Mouse (Mus musculus): ENCODE results near the gene Rab3c. TPM values are rescaled to one million over a fixed set of nuclear protein-coding genes. Genes with fewer than 3 reads are reported as not detected.

The Rab3c gene
- polyA plus RNA-seq, 1 experiment, result 61.4 TPM

- 0 out of 2 replicates have a peak overlapping the region, but pooled peaks have one; percentile 19 for H3K27ac ChIP-seq (ENCODE audit: insufficient read depth, low read length)
- H3K4me3 ChIP-seq (ENCODE audit: insufficient read depth, low read length), result no peak overlapping the region
- TF ChIP-seq POLR2A (IDR thresholded peaks at IDR 0.05; ENCODE audit: extremely low read depth, insufficient read depth, low read length) (no peak), CTCF (IDR thresholded peaks at IDR 0.05; ENCODE audit: extremely low read depth, insufficient read depth, low read length) (no peak)
- H3K4me1 ChIP-seq (ENCODE audit: control insufficient read depth, insufficient read depth, low read length), result no peaks in the 10 kb centered on the region; the same call in 1 of the 2 replicates
Measured at GRCm38 (mm10) chr13:110260649-110261048, 20.1 kb downstream of the Rab3c start.

- Histone ChIP-seq H3K27ac (ENCODE audit: insufficient read depth, low read length) (no peak overlapping the region), H3K4me3 (ENCODE audit: insufficient read depth, low read length) (no peak overlapping the region), H3K4me1 (ENCODE audit: control insufficient read depth, insufficient read depth, low read length) (no peaks in the 10 kb centered on the region)
- TF ChIP-seq CTCF (IDR thresholded peaks at IDR 0.05; ENCODE audit: extremely low read depth, insufficient read depth, low read length) (no peak), POLR2A (IDR thresholded peaks at IDR 0.05; ENCODE audit: extremely low read depth, insufficient read depth, low read length) (no peak)
Measured at GRCm38 (mm10) chr13:110251453-110251852, 29.3 kb downstream of the Rab3c start.

DNA sequence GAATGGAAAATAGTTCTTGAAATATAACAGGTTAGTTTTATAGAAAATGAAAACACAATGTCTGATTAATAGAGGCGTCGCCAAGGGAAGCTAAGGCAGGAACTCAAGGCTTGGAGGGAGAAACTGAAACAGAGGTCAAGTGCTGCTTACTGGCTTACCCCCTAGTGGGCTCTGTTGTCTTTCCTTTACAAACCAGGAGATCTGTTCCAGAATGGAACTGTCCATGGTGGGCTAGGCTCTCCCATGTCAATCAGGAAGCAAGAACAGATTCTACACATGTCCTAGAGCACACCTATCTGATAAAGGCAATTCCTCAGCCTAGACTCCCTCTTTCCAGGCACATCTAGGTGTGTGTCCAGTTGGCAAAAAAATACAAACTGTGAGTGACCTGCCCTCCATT, 32.3 kb downstream of the Rab3c start:
- TF ChIP-seq CTCF (IDR thresholded peaks at IDR 0.05; ENCODE audit: extremely low read depth, insufficient read depth, low read length) (no peak), POLR2A (IDR thresholded peaks at IDR 0.05; ENCODE audit: extremely low read depth, insufficient read depth, low read length) (no peak)
- no peaks in the 10 kb centered on the region for H3K4me1 ChIP-seq (ENCODE audit: control insufficient read depth, insufficient read depth, low read length)
- H3K4me3 ChIP-seq (ENCODE audit: insufficient read depth, low read length), result no peak overlapping the region
- no peak overlapping the region for H3K27ac ChIP-seq (ENCODE audit: insufficient read depth, low read length)

- TF ChIP-seq POLR2A (IDR thresholded peaks at IDR 0.05; ENCODE audit: extremely low read depth, insufficient read depth, low read length) (no peak), CTCF (IDR thresholded peaks at IDR 0.05; ENCODE audit: extremely low read depth, insufficient read depth, low read length) (no peak)
- Histone ChIP-seq H3K27ac (ENCODE audit: insufficient read depth, low read length) (no peak overlapping the region), H3K4me3 (ENCODE audit: insufficient read depth, low read length) (no peak overlapping the region), H3K4me1 (ENCODE audit: control insufficient read depth, insufficient read depth, low read length) (peaks cover 2% of the 10 kb centered on the region)
Measured at GRCm38 (mm10) chr13:110238970-110239369, 41.8 kb downstream of the Rab3c start.

- H3K27ac ChIP-seq (ENCODE audit: insufficient read depth, low read length), result no peak overlapping the region
- TF ChIP-seq CTCF (IDR thresholded peaks at IDR 0.05; ENCODE audit: extremely low read depth, insufficient read depth, low read length), result no peak
- no peak for TF ChIP-seq POLR2A (IDR thresholded peaks at IDR 0.05; ENCODE audit: extremely low read depth, insufficient read depth, low read length)
Measured at GRCm38 (mm10) chr13:110237209-110237935, 43.4 kb downstream of the Rab3c start.

GRCm38 (mm10) chr13:110233364-110233763, 47.4 kb downstream of the Rab3c start:
- TF ChIP-seq POLR2A (IDR thresholded peaks at IDR 0.05; ENCODE audit: extremely low read depth, insufficient read depth, low read length) (no peak), CTCF (IDR thresholded peaks at IDR 0.05; ENCODE audit: extremely low read depth, insufficient read depth, low read length) (no peak)
- Histone ChIP-seq H3K4me3 (ENCODE audit: insufficient read depth, low read length) (no peak overlapping the region), H3K27ac (ENCODE audit: insufficient read depth, low read length) (no peak overlapping the region), H3K4me1 (ENCODE audit: control insufficient read depth, insufficient read depth, low read length) (peaks cover 8% of the 10 kb centered on the region)

More at GRCm38 (mm10) chr13:110237209-110237935, 43.4 kb downstream of the Rab3c start:
- Histone ChIP-seq H3K4me1 (ENCODE audit: control insufficient read depth, insufficient read depth, low read length) (peaks cover 2% of the 10 kb centered on the region), H3K4me3 (ENCODE audit: insufficient read depth, low read length) (no peak overlapping the region)

GRCm38 (mm10) chr13:110231086-110231688, 49.6 kb downstream of the Rab3c start:
- Histone ChIP-seq H3K4me1 (ENCODE audit: control insufficient read depth, insufficient read depth, low read length) (peaks cover 6% of the 10 kb centered on the region), H3K4me3 (ENCODE audit: insufficient read depth, low read length) (no peak overlapping the region), H3K27ac (ENCODE audit: insufficient read depth, low read length) (no peak overlapping the region)
- TF ChIP-seq CTCF (IDR thresholded peaks at IDR 0.05; ENCODE audit: extremely low read depth, insufficient read depth, low read length) (no peak), POLR2A (IDR thresholded peaks at IDR 0.05; ENCODE audit: extremely low read depth, insufficient read depth, low read length) (no peak)

- Histone ChIP-seq H3K4me3 (ENCODE audit: insufficient read depth, low read length) (no peak overlapping the region), H3K4me1 (ENCODE audit: control insufficient read depth, insufficient read depth, low read length) (peaks cover 6% of the 10 kb centered on the region), H3K27ac (ENCODE audit: insufficient read depth, low read length) (no peak overlapping the region)
- TF ChIP-seq POLR2A (IDR thresholded peaks at IDR 0.05; ENCODE audit: extremely low read depth, insufficient read depth, low read length) (no peak), CTCF (IDR thresholded peaks at IDR 0.05; ENCODE audit: extremely low read depth, insufficient read depth, low read length) (no peak)
Measured at GRCm38 (mm10) chr13:110230046-110230445, 50.8 kb downstream of the Rab3c start.

DNA sequence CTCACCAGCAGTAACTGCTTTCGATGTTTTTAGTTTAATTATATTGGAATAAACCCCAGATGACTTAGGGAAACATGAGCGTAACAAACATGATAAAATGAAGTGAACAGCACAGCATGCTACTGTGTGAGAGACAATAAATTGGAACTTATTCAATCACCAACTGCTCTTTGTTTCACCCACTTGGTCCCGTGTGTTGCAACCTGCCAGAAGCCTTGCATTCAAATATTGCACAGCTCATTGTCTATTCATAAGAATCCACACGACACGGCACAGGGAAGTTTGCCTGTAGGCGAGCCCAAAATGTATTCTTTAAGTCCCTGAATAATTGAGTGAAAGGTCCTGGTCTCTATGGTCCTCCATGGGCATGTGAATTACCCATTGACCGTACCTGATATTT, 61.6 kb downstream of the Rab3c start:
- H3K4me1 ChIP-seq (ENCODE audit: control insufficient read depth, insufficient read depth, low read length), result no peaks in the 10 kb centered on the region
- TF ChIP-seq POLR2A (IDR thresholded peaks at IDR 0.05; ENCODE audit: extremely low read depth, insufficient read depth, low read length), result no peak
- no peak for TF ChIP-seq CTCF (IDR thresholded peaks at IDR 0.05; ENCODE audit: extremely low read depth, insufficient read depth, low read length)
- H3K27ac ChIP-seq (ENCODE audit: insufficient read depth, low read length), result no peak overlapping the region
- H3K4me3 ChIP-seq (ENCODE audit: insufficient read depth, low read length), result no peak overlapping the region

DNA sequence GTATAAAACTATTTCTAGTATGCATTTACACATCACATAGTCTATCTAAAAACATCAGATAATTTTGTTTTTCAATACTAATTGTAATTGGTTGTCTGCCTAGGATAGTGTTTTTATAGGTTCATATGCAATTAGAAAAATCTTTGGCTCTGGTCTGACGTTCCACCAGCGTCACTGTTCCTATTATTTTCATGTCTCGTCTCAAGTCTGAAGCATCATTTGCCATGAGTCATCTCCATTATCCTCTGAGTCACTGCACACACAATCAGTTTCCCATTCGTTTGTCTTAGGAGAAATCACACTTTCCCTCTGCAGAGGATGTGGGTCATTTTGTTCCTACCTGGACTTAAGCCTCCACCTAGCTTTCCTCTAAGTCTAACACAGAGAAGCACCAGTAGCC, 62.3 kb downstream of the Rab3c start:
- H3K27ac ChIP-seq (ENCODE audit: insufficient read depth, low read length), result no peak overlapping the region
- no peaks in the 10 kb centered on the region for H3K4me1 ChIP-seq (ENCODE audit: control insufficient read depth, insufficient read depth, low read length)
- no peak overlapping the region for H3K4me3 ChIP-seq (ENCODE audit: insufficient read depth, low read length)
- TF ChIP-seq POLR2A (IDR thresholded peaks at IDR 0.05; ENCODE audit: extremely low read depth, insufficient read depth, low read length) (no peak), CTCF (IDR thresholded peaks at IDR 0.05; ENCODE audit: extremely low read depth, insufficient read depth, low read length) (no peak)

All from cortical plate, adult 2 months (tissue).